Mouse (Mus musculus) testis, adult 2 months (tissue): ENCODE data around the gene Als2cl.

ENCODE experiments used
- CTCF ChIP-seq: fragments of 200-500 bp; IDR thresholded peaks from 2 replicates; pipeline ENCODE4 v1.5.1; 2012; ENCODE audit warnings: low read depth, mild to moderate bottlenecking, inconsistent platforms, low read length, moderate library complexity; ENCODE audit not compliant: control insufficient read depth, insufficient read depth, insufficient replicate concordance
- POLR2A ChIP-seq: fragments of 200-500 bp; IDR thresholded peaks from 2 replicates; pipeline ENCODE4 v1.6.1; 2012; ENCODE audit warnings: low read depth, mild to moderate bottlenecking, inconsistent platforms, low read length, moderate library complexity; ENCODE audit not compliant: control insufficient read depth

DNA sequence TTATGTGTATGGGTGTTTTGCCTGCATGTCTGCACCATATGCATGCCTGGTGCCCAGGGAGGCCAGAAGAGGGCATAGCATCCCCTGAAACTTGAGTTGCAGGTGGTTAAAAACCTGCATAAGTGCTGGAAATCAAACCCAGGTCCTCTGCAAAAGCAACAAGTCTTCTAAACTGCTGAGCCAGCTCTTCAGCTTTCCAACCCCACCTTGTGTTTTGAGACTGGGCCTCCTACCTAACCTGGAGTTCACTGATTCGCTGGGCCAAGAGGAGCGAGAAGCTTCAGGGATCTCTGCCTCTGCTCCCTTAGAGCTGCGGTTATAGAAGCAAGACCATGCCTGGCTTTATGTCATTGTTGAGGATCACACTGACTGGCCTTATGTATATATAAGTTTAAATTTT lies 70.4 kb downstream of the Als2cl start:
- TF ChIP-seq CTCF (no peak), POLR2A (no peak)
